Mouse (Mus musculus) ovary, adult 18-20 months (tissue): Measurements from ENCODE around the gene Rhbdf2.

Experiments
- DNase-seq: peaks from one replicate; pipeline ENCODE4 v3.0.0; 2022; ENCODE audit warnings: low spot score, mixed read lengths

Rhbdf2 gene

DNA sequence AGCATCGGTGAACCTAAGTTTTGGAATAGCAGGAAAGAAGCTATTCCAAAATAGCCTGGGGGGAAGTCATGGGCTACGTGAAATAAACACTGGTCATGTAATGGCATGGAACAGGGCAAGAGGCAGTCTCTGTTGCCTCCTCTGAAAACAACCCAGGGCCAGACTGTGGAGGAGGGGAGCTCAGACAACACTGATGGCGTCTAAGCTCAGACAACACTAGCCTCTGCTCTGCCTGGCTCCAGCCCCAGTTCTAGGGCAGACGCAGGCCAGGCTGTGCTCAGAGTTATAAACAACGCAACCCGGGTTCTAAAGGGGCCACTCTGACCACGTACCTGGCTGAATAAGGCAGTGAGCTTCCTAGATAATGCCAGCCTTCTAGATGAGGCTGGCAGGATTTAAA is 76.1 kb downstream of the Rhbdf2 start:
- peak; percentile 61 for DNase-seq

DNA sequence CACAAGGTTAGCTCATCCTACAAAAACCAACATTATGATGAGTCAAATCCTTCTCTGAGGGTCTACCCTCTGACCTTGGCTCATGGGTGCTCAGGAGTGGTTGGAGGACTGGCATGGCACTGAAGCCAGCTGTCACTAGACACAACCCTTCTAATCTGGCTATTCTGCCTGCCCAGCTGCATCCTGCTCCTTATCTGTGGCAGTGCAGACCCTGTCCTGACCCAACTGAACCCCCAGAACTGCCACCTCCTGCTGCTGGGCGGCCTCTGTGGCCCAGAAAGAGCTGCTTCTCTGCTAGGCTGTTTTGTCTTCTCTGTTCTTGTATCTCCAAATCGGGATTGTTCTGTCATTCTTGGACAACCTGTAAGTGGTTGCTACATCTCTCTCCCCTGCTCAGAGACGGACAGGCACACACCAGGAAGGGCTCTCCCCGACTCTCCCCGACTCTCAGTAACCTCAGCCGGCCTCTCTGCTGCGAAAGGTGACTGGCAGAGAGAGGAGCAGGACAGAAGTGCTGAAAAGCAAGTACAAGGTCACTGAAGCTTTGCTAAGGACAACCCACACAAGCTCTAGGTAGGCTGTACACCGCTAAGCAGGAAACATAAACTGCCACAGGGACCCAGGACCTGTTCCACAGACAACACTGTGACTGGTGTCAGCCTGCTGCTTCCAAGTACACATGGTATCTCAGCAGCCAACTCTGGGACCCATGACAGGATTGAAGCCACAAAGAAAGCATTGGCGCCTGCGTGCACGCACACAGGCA is 77.4 kb downstream of the Rhbdf2 start:
- DNase-seq, result no peak

DNA sequence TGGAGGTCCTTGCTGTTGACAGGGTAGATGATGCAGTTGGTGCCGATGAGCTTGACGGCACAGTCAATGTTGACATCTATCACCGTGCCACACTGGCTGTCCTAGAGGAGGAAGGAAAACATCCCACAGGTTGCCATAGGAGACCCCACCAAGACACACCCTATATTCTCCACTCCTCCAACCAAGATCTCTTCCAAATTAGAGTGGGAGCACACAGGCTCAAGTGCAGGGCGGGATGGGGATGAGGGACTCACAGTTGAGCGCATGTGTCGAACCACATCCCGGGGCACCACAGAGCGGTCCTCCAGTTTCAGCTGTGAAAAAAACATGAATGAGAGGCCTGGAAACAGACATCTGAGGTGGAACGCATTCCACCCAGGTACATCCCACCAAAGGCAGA is 78.0 kb downstream of the Rhbdf2 start:
- no peak for DNase-seq
